Comparison of ENCODE assay signal across 10 mouse cellular contexts in genomic region chr11:78324000-78324785, GRCm38 (mm10). TPM values are rescaled to one million over a fixed set of nuclear protein-coding genes. Genes with fewer than 3 reads are reported as not detected.
A peak's percentile ranks its signal among the peaks of the same experiment; 100 is the strongest.
DNase-seq lines count a peak whose midpoint lies in the region; ATAC-seq and TF ChIP-seq lines count a peak whose summit lies in the region.
"Had no signal": no experiment of that assay in that cellular context is flagged by ENCODE, and none has a peak within 500 bp of the region (broad histone marks: within the 10 kb centered on the region; RNA-seq: fewer than 3 reads in every experiment).

No protein-coding gene starts in this region.

- H3K9ac ChIP-seq in kidney, embryonic 15.5 days: 0 out of 2 replicates have a peak overlapping the region, but pooled peaks have one; percentile 2
- no peak overlapping the region for H3K9ac ChIP-seq in kidney, embryonic 16.5 days (replicated peaks; ENCODE audit: low read length)

- H3K4me1 ChIP-seq in kidney, embryonic 15.5 days: peaks cover 23% of the 10 kb centered on the region
- H3K4me1 ChIP-seq in olfactory bulb, adult 2 months (ENCODE audit: control insufficient read depth, insufficient read depth, low read length): peaks cover 12% of the 10 kb centered on the region
- H3K4me1 ChIP-seq in kidney, embryonic 16.5 days (ENCODE audit: insufficient read depth, low read length): peaks cover 17% of the 10 kb centered on the region; the same call in 1 of the 2 replicates

- WGBS in kidney, embryonic 15.5 days: 87% methylated on average over 15 of the region's 15 CpGs
- 44% methylated on average over 15 of the region's 15 CpGs for WGBS in olfactory bulb, adult 2 months
- 87% methylated on average over 15 of the region's 15 CpGs for WGBS in kidney, embryonic 16.5 days

- TF ChIP-seq CTCF in olfactory bulb, adult 2 months (IDR thresholded peaks at IDR 0.05; ENCODE audit: insufficient read depth, low read depth, low read length): no peak

- H3K27me3 ChIP-seq in kidney, embryonic 15.5 days: no peaks in the 10 kb centered on the region
- no peaks in the 10 kb centered on the region for H3K27me3 ChIP-seq in kidney, embryonic 16.5 days (ENCODE audit: insufficient read depth, low read length)

- peaks cover 30% of the 10 kb centered on the region for H3K36me3 ChIP-seq in kidney, embryonic 15.5 days
- H3K36me3 ChIP-seq in kidney, embryonic 16.5 days (ENCODE audit: insufficient read depth, low read length): peaks cover 24% of the 10 kb centered on the region

- no peak for DNase-seq in kidney, postnatal 14 days
- peak; percentile 70 to 80 for DNase-seq in right cerebral cortex, postnatal 10 days (ENCODE audit: low spot score in 2 of 2)
- DNase-seq in right cerebral cortex, postnatal 25 days: no peak
- peak; percentile 39 to 69 for DNase-seq in cerebellum, postnatal 25 days
- DNase-seq: kidney, postnatal 10 days; lung, postnatal 4 days had no signal

- H3K4me2 ChIP-seq in kidney, embryonic 15.5 days: no peak overlapping the region
- H3K4me2 ChIP-seq in kidney, embryonic 16.5 days (replicated peaks; ENCODE audit: low read depth, low read length): no peak overlapping the region

- no peaks in the 10 kb centered on the region for H3K9me3 ChIP-seq in kidney, embryonic 15.5 days (replicated peaks)
- H3K9me3 ChIP-seq in kidney, embryonic 16.5 days (ENCODE audit: low read length): no peaks in the 10 kb centered on the region

- H3K27ac ChIP-seq in kidney, embryonic 15.5 days: no peak overlapping the region
- 0 out of 2 replicates have a peak overlapping the region, but pooled peaks have one; percentile 2 for H3K27ac ChIP-seq in olfactory bulb, adult 2 months (ENCODE audit: insufficient read depth, low read depth, low read length)
- H3K27ac ChIP-seq in kidney, embryonic 16.5 days (ENCODE audit: low read length): no peak overlapping the region

- TF ChIP-seq POLR2A in olfactory bulb, adult 2 months (IDR thresholded peaks at IDR 0.05; ENCODE audit: insufficient read depth, low read depth, low read length): no peak

- H3K4me3 ChIP-seq in kidney, embryonic 15.5 days (replicated peaks): no peak overlapping the region
- peak overlapping the region; percentile 15 for H3K4me3 ChIP-seq in olfactory bulb, adult 2 months (ENCODE audit: insufficient read depth, low read depth, low read length)
- no peak overlapping the region for H3K4me3 ChIP-seq in kidney, embryonic 16.5 days (ENCODE audit: low read length)

- ATAC-seq in kidney, embryonic 15.5 days (replicated peaks; ENCODE audit: low FRiP score): no peak
- no peak for ATAC-seq in kidney, embryonic 16.5 days (ENCODE audit: low FRiP score, low TSS enrichment)
- ATAC-seq: activated CD4-positive, CD25-positive, alpha-beta regulatory T cell, adult 4 months had no signal

RNA-seq across cellular contexts. Expression of gene Aldoc, which starts 1.4 kb away (rescaled TPM):
- polyA plus RNA-seq in kidney, embryonic 15.5 days (2015; fragmentation: Nextera tagmentation; extraction: Ambion mirVana): 6.0 and 6.4 TPM in 2 replicates
- polyA plus RNA-seq in olfactory bulb, adult 2 months (2012; ENCODE audit: insufficient read depth, insufficient read length, low replicate concordance, missing spikeins): 410 and 562 TPM in 2 replicates
- 8.3 and 10.2 TPM in 2 replicates for polyA plus RNA-seq in kidney, embryonic 16.5 days (2015; fragmentation: Nextera tagmentation; extraction: Ambion mirVana)

RNA-seq across cellular contexts. Expression of gene Pigs, which starts 4.0 kb away (rescaled TPM):
- 77.5 and 86.2 TPM in 2 replicates for polyA plus RNA-seq in kidney, embryonic 15.5 days (2015; fragmentation: Nextera tagmentation; extraction: Ambion mirVana)
- not detected in 2 replicates for polyA plus RNA-seq in olfactory bulb, adult 2 months (2012; ENCODE audit: insufficient read depth, insufficient read length, low replicate concordance, missing spikeins)
- polyA plus RNA-seq in kidney, embryonic 16.5 days (2015; fragmentation: Nextera tagmentation; extraction: Ambion mirVana): 97.0 and 100 TPM in 2 replicates

RNA-seq across cellular contexts. Expression of gene Unc119, which starts 19.1 kb away (rescaled TPM):
- polyA plus RNA-seq in kidney, embryonic 15.5 days (2015; fragmentation: Nextera tagmentation; extraction: Ambion mirVana): 40.2 and 44.9 TPM in 2 replicates
- polyA plus RNA-seq in olfactory bulb, adult 2 months (2012; ENCODE audit: insufficient read depth, insufficient read length, low replicate concordance, missing spikeins): not detected in 2 replicates
- 39.4 and 42.3 TPM in 2 replicates for polyA plus RNA-seq in kidney, embryonic 16.5 days (2015; fragmentation: Nextera tagmentation; extraction: Ambion mirVana)

RNA-seq across cellular contexts. Expression of gene Spag5, which starts 22.9 kb away (rescaled TPM):
- 43.3 and 47.4 TPM in 2 replicates for polyA plus RNA-seq in kidney, embryonic 15.5 days (2015; fragmentation: Nextera tagmentation; extraction: Ambion mirVana)
- not detected in 2 replicates for polyA plus RNA-seq in olfactory bulb, adult 2 months (2012; ENCODE audit: insufficient read depth, insufficient read length, low replicate concordance, missing spikeins)
- 41.7 and 48.6 TPM in 2 replicates for polyA plus RNA-seq in kidney, embryonic 16.5 days (2015; fragmentation: Nextera tagmentation; extraction: Ambion mirVana)

RNA-seq across cellular contexts. Expression of gene BC030499, which starts 33.6 kb away (rescaled TPM):
- polyA plus RNA-seq in kidney, embryonic 15.5 days (2015; fragmentation: Nextera tagmentation; extraction: Ambion mirVana): 0.32 and 0.43 TPM in 2 replicates
- not detected in 2 replicates for polyA plus RNA-seq in olfactory bulb, adult 2 months (2012; ENCODE audit: insufficient read depth, insufficient read length, low replicate concordance, missing spikeins)
- 0.30 and 0.33 TPM in 2 replicates for polyA plus RNA-seq in kidney, embryonic 16.5 days (2015; fragmentation: Nextera tagmentation; extraction: Ambion mirVana)

Comparison
In these comparisons a context has a peak if more than half of its experiments do, and no peak if none do; other contexts are left out.
1. DNase-seq: peak in right cerebral cortex, postnatal 10 days (2 of 2) and cerebellum, postnatal 25 days (2 of 2); none in kidney, postnatal 14 days (single experiment) and right cerebral cortex, postnatal 25 days (single experiment).
2. RNA of gene Aldoc, which starts 1.4 kb away (polyA plus RNA-seq): 410 to 562 TPM in olfactory bulb, adult 2 months; 8.3 to 10.2 TPM in kidney, embryonic 16.5 days and 6.0 to 6.4 TPM in kidney, embryonic 15.5 days; every median in the first group is over 10 times any median in the second.
3. RNA of gene Pigs, which starts 4.0 kb away (polyA plus RNA-seq): 97.0 to 100 TPM in kidney, embryonic 16.5 days and 77.5 to 86.2 TPM in kidney, embryonic 15.5 days; not detected in olfactory bulb, adult 2 months; every median in the first group is over 10 times any median in the second.
4. RNA of gene Unc119, which starts 19.1 kb away (polyA plus RNA-seq): 40.2 to 44.9 TPM in kidney, embryonic 15.5 days and 39.4 to 42.3 TPM in kidney, embryonic 16.5 days; not detected in olfactory bulb, adult 2 months; every median in the first group is over 10 times any median in the second.